Mouse (Mus musculus) liver, embryonic 11.5 days (tissue): ENCODE results near the gene Ly6g6d. TPM values are rescaled to one million over a fixed set of nuclear protein-coding genes. Genes with fewer than 3 reads are reported as not detected.
A peak's percentile ranks its signal among the peaks of the same experiment; 100 is the strongest.

ENCODE experiments used
- ATAC-seq: fragments of 200-750 bp; cut with Nextera tagmentation; replicated peaks from 2 replicates; pipeline ENCODE4 v1.8.0; 2017; ENCODE audit warnings: moderate number of reproducible peaks, mild to moderate bottlenecking, moderate TSS enrichment, moderate library complexity; ENCODE audit not compliant: low FRiP score
- DNase-seq: peaks from one replicate; pipeline ENCODE4 v3.0.0-alpha.2; 2017; ENCODE audit warnings: low spot score
- H3K27ac ChIP-seq: fragments of 300-500 bp; sonication (generic); 2 replicates; pipeline ENCODE4 v1.5.1; 2014; ENCODE audit warnings: mild to moderate bottlenecking, low read depth, low read length, control low read depth
- H3K27me3 ChIP-seq: fragments of 300-500 bp; sonication (generic); replicated peaks from 2 replicates; pipeline ENCODE4 v1.6.1; 2014; ENCODE audit warnings: low read length, mixed read lengths; ENCODE audit not compliant: control insufficient read depth, insufficient read depth
- H3K36me3 ChIP-seq: fragments of 300-500 bp; sonication (generic); 2 replicates; pipeline ENCODE4 v1.6.1; 2014; ENCODE audit warnings: mild to moderate bottlenecking, low read length, moderate library complexity, mixed read lengths; ENCODE audit not compliant: control insufficient read depth, insufficient read depth
- H3K4me1 ChIP-seq: fragments of 300-500 bp; sonication (generic); replicated peaks from 2 replicates; pipeline ENCODE4 v1.6.1; 2014; ENCODE audit warnings: low read length, mixed read lengths; ENCODE audit not compliant: control insufficient read depth, insufficient read depth
- H3K4me2 ChIP-seq: fragments of 300-500 bp; sonication (generic); 2 replicates; pipeline ENCODE4 v1.6.1; 2014; ENCODE audit warnings: mild to moderate bottlenecking, control low read depth, moderate library complexity
- H3K4me3 ChIP-seq: fragments of 300-500 bp; sonication (generic); 2 replicates; pipeline ENCODE4 v1.5.1; 2014; ENCODE audit warnings: low read depth, low read length, control low read depth
- H3K9ac ChIP-seq: fragments of 300-500 bp; sonication (generic); 2 replicates; pipeline ENCODE4 v1.6.1; 2014; ENCODE audit warnings: low read depth, low read length, control low read depth
- H3K9me3 ChIP-seq: fragments of 300-500 bp; sonication (generic); 2 replicates; pipeline ENCODE4 v1.6.1; 2016; ENCODE audit warnings: low read length, inconsistent platforms, mixed read lengths; ENCODE audit not compliant: control insufficient read depth
- WGBS: fragments of 180-500 bp; shearing (Covaris S2); extraction: QIAGEN DNeasy Blood & Tissue Kit; methylation state at CpG from one replicate; pipeline ENCODE4 v1.1.7; 2014; 5-methylcytosine and 5-hydroxymethylcytosine counted together
- polyA plus RNA-seq: library from polyadenylated mRNA; unstranded; fragments of >200 nt; fragmentation: Nextera tagmentation; extraction: Ambion mirVana; gene quantifications from 2 replicates; pipeline ENCODE4 v1.2.1, GENCODE M21; 2014

Ly6g6d gene
- polyA plus RNA-seq, 1 experiment from 2014 or later = 0.78 TPM

GRCm38 (mm10) chr17:35068213-35068914 lies 9.5 kb downstream of the Ly6g6d start:
- Histone ChIP-seq H3K4me1 (peaks cover 17% of the 10 kb centered on the region), H3K9ac (no peak overlapping the region), H3K27ac (no peak overlapping the region), H3K9me3 (no peaks in the 10 kb centered on the region), H3K4me3 (no peak overlapping the region), H3K4me2 (no peak overlapping the region), H3K36me3 (no peaks in the 10 kb centered on the region), H3K27me3 (peaks cover 49% of the 10 kb centered on the region)
- DNase-seq (no peak), ATAC-seq (no peak)
- WGBS = 76% methylated on average over 17 of the region's 17 CpGs

- Histone ChIP-seq H3K9ac (peak within 1 kb of the TSS; percentile 45), H3K27me3 (peaks cover 46% of the 10 kb centered on the region), H3K27ac (peak within 1 kb of the TSS; percentile 2; the same call in 1 of the 2 replicates), H3K4me1 (peaks cover 20% of the 10 kb centered on the region), H3K4me3 (peak within 1 kb of the TSS; percentile 45), H3K36me3 (peaks cover 6% of the 10 kb centered on the region; the same call in 1 of the 2 replicates), H3K9me3 (no peaks in the 10 kb centered on the region), H3K4me2 (peak within 1 kb of the TSS; percentile 79)
- ATAC-seq = no peak
- 38% methylated on average over 10 of the region's 10 CpGs for WGBS
- DNase-seq = no peak
Observed at GRCm38 (mm10) chr17:35066084-35066483, 11.8 kb downstream of the Ly6g6d start, which contains the start of gene Mpig6b. Mpig6b (minus strand) TSS chr17:35066184.

- WGBS = 2% methylated on average over 48 of the region's 48 CpGs
- H3K27me3 ChIP-seq = peaks cover 46% of the 10 kb centered on the region
Observed at GRCm38 (mm10) chr17:35064951-35065947, 12.6 kb downstream of the Ly6g6d start, which contains the start of gene Ly6g6c. Ly6g6c (plus strand) TSS chr17:35065388.

GRCm38 (mm10) chr17:35064378-35064877 lies 13.4 kb downstream of the Ly6g6d start:
- peaks cover 34% of the 10 kb centered on the region for H3K4me1 ChIP-seq
- no peak for DNase-seq
- peaks cover 46% of the 10 kb centered on the region for H3K27me3 ChIP-seq
- no peaks in the 10 kb centered on the region for H3K9me3 ChIP-seq
- peak overlapping the region; percentile 45 for H3K4me3 ChIP-seq
- no peak for ATAC-seq
- peak overlapping the region; percentile 79 for H3K4me2 ChIP-seq
- WGBS = 22% methylated on average over 10 of the region's 10 CpGs
- H3K36me3 ChIP-seq = peaks cover 12% of the 10 kb centered on the region; the same call in 1 of the 2 replicates
- H3K27ac ChIP-seq = no peak overlapping the region
- H3K9ac ChIP-seq = no peak overlapping the region; the same call in 1 of the 2 replicates

More at GRCm38 (mm10) chr17:35064951-35065947, 12.6 kb downstream of the Ly6g6d start, which contains the start of gene Ly6g6c:
- Histone ChIP-seq H3K36me3 (peaks cover 12% of the 10 kb centered on the region; the same call in 1 of the 2 replicates), H3K27ac (peak within 1 kb of the TSS; percentile 2; the same call in 1 of the 2 replicates), H3K4me3 (peak within 1 kb of the TSS; percentile 45), H3K9ac (peak within 1 kb of the TSS; percentile 45), H3K9me3 (no peaks in the 10 kb centered on the region), H3K4me1 (peaks cover 28% of the 10 kb centered on the region), H3K4me2 (peak within 1 kb of the TSS; percentile 79)
- ATAC-seq = peak; percentile 17
- peak; percentile 52 for DNase-seq

GRCm38 (mm10) chr17:35063466-35063865 lies 14.4 kb downstream of the Ly6g6d start:
- H3K27ac ChIP-seq = no peak overlapping the region
- ATAC-seq (no peak), DNase-seq (no peak)
- peaks cover 38% of the 10 kb centered on the region for H3K27me3 ChIP-seq
- H3K9me3 ChIP-seq = no peaks in the 10 kb centered on the region
- H3K9ac ChIP-seq = no peak overlapping the region
- H3K4me2 ChIP-seq = no peak overlapping the region
- 85% methylated on average over 3 of the region's 3 CpGs for WGBS
- peaks cover 34% of the 10 kb centered on the region for H3K4me1 ChIP-seq
- no peak overlapping the region for H3K4me3 ChIP-seq
- peaks cover 12% of the 10 kb centered on the region; the same call in 1 of the 2 replicates for H3K36me3 ChIP-seq

- H3K27ac ChIP-seq = no peak overlapping the region
- DNase-seq (no peak), ATAC-seq (no peak)
- H3K36me3 ChIP-seq = peaks cover 19% of the 10 kb centered on the region
- H3K9me3 ChIP-seq = no peaks in the 10 kb centered on the region
- H3K4me1 ChIP-seq = peaks cover 49% of the 10 kb centered on the region
- H3K4me2 ChIP-seq = no peak overlapping the region
- peaks cover 22% of the 10 kb centered on the region for H3K27me3 ChIP-seq
- H3K4me3 ChIP-seq = no peak overlapping the region
- WGBS = 83% methylated on average over 8 of the region's 8 CpGs
- no peak overlapping the region for H3K9ac ChIP-seq
Observed at GRCm38 (mm10) chr17:35061299-35061698, 16.6 kb downstream of the Ly6g6d start.

GRCm38 (mm10) chr17:35060737-35061297 lies 17.0 kb downstream of the Ly6g6d start:
- H3K4me1 ChIP-seq = peaks cover 51% of the 10 kb centered on the region
- H3K4me3 ChIP-seq = peak overlapping the region; percentile 64; the same call in 1 of the 2 replicates
- H3K27me3 ChIP-seq = peaks cover 17% of the 10 kb centered on the region

GRCm38 (mm10) chr17:35060071-35060470 lies 17.8 kb downstream of the Ly6g6d start:
- DNase-seq = no peak
- H3K4me3 ChIP-seq = peak overlapping the region; percentile 64
- peaks cover 29% of the 10 kb centered on the region for H3K36me3 ChIP-seq
- H3K9me3 ChIP-seq = no peaks in the 10 kb centered on the region
- H3K27ac ChIP-seq = no peak overlapping the region; the same call in 1 of the 2 replicates
- peak overlapping the region; percentile 65; the same call in 1 of the 2 replicates for H3K9ac ChIP-seq
- H3K27me3 ChIP-seq = peaks cover 11% of the 10 kb centered on the region
- H3K4me1 ChIP-seq = peaks cover 46% of the 10 kb centered on the region
- H3K4me2 ChIP-seq = peak overlapping the region; percentile 84
- 43% methylated on average over 14 of the region's 14 CpGs for WGBS
- no peak for ATAC-seq

More at GRCm38 (mm10) chr17:35060737-35061297, 17.0 kb downstream of the Ly6g6d start:
- Histone ChIP-seq H3K9ac (no peak overlapping the region), H3K4me2 (peak overlapping the region; percentile 84), H3K27ac (no peak overlapping the region), H3K36me3 (peaks cover 24% of the 10 kb centered on the region), H3K9me3 (no peaks in the 10 kb centered on the region)
- DNase-seq = no peak
- 65% methylated on average over 22 of the region's 22 CpGs for WGBS
- ATAC-seq = no peak
